Mouse (Mus musculus) olfactory bulb, adult 2 months (tissue): ENCODE measurements around the gene Esd.

ENCODE experiments used
- CTCF ChIP-seq: fragments of 200-500 bp; IDR thresholded peaks from 2 replicates; pipeline ENCODE4 v1.5.1; 2012; ENCODE audit warnings: low read depth, mild to moderate bottlenecking, low read length, moderate library complexity; ENCODE audit not compliant: insufficient read depth
- POLR2A ChIP-seq: fragments of 200-500 bp; IDR thresholded peaks from 2 replicates; pipeline ENCODE4 v1.6.1; 2012; ENCODE audit warnings: mild to moderate bottlenecking, low read depth, low read length, moderate library complexity; ENCODE audit not compliant: insufficient read depth

- TF ChIP-seq POLR2A = no peak
- TF ChIP-seq CTCF = no peak
Measured at GRCm38 (mm10) chr14:74767892-74768291, 35.8 kb downstream of the Esd start.
